Mouse (Mus musculus): ENCODE data around the gene Igf1. TPM values are rescaled to one million over a fixed set of nuclear protein-coding genes. Genes with fewer than 3 reads are reported as not detected.

Igf1 gene
- polyA plus RNA-seq, 1 experiment = 6.6 TPM

DNA sequence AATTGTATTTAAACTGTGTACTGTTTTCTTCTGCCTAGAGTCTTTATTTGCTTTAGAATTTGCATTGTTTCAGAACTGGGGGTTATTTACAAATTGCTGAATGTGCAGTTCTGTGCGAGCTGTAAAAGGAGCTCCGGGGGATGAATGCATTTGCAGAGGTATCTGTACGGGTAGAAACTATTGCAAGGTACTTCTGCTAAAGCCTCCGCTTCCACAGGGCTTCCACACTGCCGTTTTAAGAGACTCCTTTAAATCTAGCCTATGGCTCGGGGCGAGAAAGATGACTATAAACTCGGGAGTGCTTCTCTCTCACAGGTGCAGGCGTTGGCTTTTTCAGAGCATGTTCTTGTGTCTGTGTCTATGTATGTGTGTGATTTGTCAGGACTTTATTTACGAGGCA is 1.4 kb downstream of the Igf1 start:
- no peak for DNase-seq (ENCODE audit: low read depth, low spot score)
- 3% methylated on average over 10 of the region's 10 CpGs for WGBS

DNA sequence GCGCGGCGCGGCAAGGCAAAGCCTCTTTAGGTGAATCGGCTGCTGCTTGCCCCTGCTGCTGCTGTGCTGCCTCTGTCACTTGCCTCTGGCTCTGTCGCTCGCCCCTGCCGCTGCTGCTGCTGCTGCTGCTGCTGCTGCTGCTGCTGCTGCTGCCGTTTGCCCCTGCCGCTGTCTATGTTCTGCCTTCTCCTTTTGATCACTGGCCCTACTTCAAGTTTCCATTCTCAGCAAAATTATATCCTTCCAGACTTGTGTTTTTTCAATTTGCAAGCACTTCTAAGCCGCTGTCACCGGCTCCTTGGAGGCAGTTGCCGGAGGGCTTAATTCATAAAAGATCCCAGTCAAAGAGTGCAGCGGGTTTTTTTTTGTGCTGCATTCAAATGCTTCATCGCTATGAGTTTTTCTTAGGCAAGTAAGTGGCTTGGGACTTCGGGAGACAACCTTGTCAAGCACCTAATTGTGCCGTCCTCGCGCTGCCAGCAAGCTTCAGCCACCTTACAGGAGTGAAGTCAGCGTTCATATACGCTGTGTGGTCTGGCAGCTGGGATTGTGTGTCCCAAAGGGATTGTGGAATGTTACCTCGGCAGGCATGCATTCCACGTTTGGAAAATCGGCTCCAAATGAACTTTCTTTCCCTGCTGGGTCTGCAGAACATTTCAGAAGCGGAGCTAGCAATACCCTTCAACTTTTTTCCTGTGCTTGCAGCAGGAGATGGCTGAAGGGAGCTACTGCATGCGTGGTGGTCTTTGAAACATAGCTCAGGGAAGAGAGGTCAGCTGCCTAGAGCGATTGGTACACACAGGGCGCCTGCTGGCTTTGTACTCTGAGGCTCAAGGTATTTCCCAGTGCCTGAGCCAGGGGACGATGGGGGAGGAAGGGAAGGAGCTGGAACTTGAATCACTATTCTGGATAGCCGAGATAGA is 2.4 kb downstream of the Igf1 start:
- WGBS = 3% methylated on average over 30 of the region's 30 CpGs
- DNase-seq (ENCODE audit: low read depth, low spot score) = no peak

DNA sequence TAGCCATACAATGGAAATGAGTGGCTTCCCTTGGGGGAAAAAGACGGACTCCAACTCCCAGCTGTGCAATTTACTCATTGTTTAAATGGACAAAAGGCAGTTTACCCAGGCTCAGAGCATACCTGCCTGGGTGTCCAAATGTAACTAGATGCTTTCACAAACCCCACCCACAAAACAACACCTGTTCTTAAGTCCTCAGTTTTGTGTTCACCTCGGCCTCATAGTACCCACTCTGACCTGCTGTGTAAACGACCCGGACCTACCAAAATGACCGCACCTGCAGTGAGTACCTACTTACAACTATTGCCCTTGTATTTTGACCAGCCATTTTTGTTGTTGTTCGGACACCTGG is 3.0 kb downstream of the Igf1 start:
- WGBS = 48% methylated on average over 6 of the region's 6 CpGs
- no peak for DNase-seq (ENCODE audit: low read depth, low spot score)

DNA sequence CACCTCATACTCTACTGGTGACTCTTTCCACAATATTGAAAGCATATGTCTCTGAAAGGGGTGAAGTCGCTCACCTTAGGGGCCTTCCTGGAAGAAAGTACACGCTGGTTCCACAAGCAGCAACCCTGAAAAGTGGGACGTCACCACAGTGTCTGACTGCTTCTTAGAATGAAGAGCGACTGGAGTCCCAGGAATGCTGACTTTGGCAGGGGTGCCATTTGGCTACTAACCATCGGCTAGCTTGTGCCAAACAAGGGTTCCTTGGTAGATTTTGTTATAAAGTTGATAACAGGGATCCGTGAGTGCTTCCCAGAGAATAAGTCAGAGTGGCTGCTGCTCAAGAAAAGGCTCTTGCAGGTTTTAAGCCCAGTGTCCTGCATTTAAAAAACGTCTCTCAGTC is 4.8 kb downstream of the Igf1 start:
- 70% methylated on average over 7 of the region's 7 CpGs for WGBS

DNA sequence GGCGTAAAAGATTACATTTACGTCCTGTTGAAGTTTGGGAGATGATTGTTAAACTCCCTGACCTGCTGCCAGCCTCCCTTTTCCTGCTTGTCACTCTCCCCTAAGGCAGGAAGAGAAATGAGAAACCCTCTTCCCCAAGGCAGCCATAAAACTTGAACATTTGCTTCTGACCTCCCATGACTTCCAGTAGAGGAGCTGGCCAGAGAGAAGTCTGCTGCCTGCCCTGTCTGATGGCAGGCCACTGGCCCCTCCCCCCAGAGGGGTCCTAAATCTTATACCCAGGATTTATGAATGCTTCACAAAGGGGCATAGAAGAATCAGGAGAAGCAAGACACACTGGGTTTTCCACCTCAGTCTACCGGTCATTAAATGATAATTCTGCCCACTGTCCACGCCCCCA is 5.3 kb downstream of the Igf1 start:
- no peak for DNase-seq (ENCODE audit: low read depth, low spot score)
- WGBS = 65% methylated on average over 4 of the region's 4 CpGs

More for the DNA sequence above, 4.8 kb downstream of the Igf1 start:
- DNase-seq (ENCODE audit: low read depth, low spot score) = no peak

DNA sequence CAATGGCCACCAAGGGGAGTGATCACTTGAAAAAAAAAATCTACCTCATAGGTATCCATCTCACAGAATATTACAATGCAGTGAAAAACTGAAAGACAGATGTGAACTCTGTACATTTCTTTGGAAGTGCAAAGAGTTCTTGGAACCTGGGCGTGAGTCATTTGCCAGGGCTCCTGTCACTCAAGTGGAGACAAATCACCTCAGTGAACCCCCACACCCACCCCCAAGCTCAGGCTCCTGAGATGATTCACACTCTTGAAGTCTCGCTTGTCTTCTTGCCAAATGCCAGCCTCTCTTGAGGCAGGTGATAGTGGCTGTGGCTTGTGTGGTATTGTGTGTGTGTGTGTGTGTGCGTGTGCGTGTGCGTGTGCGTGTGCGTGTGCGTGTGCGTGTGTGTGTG is 7.6 kb downstream of the Igf1 start:
- WGBS = 92% methylated on average over 9 of the region's 9 CpGs
- no peak for DNase-seq (ENCODE audit: low read depth, low spot score)

DNA sequence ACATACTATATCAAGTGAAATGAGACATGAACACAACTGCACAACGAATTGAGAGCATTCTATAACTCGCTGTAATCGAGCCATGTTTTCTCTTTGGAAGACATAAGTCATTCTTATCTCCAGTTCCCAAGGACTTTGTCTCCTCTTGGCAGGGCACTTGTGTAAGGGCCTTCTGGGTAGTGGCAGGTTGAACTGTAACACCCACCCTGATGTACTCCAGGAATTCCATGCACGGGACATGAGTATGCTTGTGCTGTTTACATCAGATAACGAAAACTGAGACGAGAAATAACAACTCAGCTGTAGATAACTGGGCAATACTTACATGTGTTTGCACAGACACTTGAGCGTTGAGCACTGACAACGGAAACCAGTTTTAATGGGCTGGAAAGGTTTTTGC is 8.4 kb downstream of the Igf1 start:
- WGBS = 32% methylated on average over 8 of the region's 8 CpGs
- no peak for DNase-seq (ENCODE audit: low read depth, low spot score)

DNA sequence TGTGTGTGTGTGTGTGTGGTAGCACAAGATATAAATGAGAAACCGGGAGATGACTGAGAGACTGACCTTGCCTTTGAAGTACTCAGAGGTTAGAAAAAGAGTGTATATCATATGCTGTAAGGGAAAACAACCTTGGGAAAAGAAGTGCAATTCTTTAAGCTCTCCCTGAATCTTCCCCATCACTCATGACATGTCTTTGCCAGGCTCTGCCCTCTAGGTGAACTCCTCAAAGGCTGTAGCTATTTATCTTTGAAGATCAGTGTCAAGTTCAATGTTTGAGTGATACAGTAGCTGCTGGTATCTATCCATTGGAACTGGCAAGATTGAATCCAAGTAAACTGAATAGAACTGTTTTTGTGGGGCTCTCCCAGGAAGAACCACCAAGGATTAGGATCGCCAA is 9.2 kb downstream of the Igf1 start:
- 53% methylated on average over 2 of the region's 2 CpGs for WGBS
- DNase-seq (ENCODE audit: low read depth, low spot score) = no peak

DNA sequence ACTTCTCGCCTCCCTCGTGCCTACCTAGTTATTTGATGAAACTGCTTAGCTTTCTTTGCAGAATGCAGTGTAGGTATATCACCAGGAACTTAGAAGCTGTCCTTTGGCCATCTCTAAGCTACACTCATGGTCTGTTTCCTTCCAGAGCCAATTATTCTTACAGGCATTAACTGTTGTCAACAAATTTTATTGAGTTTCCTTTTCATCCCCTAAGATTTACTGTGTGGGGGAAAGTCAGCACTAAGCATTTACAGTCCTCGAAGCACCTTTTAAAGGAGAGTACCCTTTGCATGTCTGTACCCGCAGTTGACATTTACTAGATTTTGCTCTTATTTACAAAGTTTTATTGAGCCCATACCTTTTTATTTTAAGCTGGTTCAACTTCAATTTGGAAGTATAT is 9.6 kb downstream of the Igf1 start:
- DNase-seq (ENCODE audit: low read depth, low spot score) = no peak
- WGBS = 59% methylated on average over 4 of the region's 4 CpGs

DNA sequence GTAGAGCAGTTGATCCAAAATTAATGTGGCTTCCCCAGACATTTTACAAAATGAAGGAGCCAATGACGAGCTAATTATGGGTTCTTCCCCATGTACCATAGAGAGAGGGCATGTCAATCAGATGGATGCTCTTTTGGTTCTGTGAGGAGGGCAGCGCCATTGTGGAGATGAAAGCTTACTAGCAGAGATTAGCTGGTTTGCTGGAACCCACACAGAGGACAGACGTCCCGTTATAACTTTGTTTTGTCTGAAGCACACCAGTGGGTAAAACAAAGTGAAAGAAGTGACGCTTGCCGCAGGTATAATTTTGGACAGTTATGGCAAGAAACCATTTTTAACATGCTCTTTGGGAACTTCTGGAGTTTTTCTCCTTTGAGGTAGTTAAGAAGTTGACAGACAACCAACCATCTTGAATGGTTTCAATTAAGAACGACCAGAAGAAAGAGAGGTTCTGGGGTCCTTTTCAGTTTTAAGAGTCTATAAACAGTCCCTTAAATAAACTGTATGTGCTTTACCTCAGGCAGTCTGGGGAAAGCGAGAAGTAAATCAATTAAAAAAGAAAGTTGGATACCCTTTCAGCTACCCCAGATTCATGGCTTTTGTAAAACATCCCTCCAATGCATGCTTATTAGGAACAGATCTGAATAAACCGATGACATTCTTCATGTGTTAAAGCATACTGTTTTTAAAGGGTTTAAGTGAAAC is 10.4 kb downstream of the Igf1 start:
- 82% methylated on average over 9 of the region's 9 CpGs for WGBS
- no peak for DNase-seq (ENCODE audit: low read depth, low spot score)

DNA sequence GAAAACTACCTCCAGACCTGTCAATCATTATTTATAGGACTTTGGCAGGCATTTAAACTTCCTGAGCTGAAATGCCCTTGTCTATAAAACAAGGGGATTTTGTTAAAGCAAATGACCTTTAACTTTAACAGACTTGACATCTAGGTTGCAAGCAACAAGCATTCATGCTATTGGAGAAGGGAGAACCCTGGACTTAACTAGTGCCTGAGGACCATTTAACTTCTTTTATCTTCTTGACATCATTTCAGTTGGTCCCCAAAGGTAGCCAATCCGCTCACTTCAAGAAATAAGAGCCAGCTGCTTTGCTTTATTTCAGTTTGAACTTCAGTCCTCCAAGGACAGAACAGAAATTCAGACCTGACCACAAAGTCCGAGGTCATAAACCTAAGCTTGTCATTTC is 11.1 kb downstream of the Igf1 start:
- 73% methylated on average over 2 of the region's 2 CpGs for WGBS
- DNase-seq (ENCODE audit: low read depth, low spot score) = no peak

DNA sequence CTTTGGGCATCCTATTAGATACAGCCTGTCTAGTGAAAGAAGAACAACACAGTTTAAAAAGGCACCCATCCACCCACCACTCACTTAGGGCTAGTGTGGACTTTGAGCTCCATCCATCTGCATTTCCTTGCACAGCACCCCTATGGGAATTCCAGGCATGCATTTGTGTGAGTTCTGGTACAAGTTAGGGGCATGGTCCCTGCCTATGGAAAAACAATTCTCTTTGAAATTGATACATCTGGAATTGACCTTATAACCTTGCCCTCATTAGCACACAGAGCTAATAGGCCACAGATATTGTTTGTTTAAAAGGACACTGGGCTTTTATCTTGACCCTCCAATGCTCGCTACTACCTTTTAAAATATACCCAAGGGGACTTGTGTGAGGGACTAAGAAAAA is 11.6 kb downstream of the Igf1 start:
- DNase-seq (ENCODE audit: low read depth, low spot score) = no peak
- 77% methylated on average over 1 of the region's 1 CpGs for WGBS

DNA sequence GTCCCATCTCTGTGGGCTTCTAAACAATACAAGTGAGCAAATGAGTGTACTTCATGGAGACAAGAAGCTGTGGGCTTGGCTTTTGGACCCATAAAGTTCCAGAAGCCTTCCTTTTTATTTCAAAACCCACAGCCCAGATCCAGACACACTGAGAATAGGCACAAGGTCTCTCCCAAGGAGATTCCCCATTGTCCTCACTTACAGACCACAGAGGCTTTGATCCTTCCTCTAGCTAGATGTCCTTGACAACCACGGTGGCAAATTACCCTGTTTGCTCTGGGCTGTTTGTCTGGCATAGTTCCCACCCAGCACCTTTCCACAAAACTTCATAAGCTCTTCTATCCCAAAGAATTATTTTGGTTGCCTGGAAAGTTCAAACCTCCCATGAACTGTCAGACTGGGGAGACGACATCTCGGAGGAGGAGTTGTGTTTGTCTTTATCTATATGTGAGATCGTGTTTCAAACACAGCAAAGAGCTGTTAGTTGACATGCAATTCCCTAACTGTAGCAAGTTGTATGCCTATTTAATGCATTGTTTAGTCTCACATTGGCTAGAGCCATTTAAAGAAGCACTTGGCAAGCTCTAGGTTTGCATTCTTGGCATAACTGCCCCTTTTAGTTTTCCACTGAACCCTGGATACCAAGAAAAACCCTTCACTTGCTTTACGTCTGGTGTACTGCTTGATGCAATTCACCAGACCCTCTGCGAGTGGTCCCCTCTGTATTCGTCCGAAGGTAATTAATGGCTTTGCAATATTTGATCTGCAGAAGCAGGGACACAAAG is 14.0 kb downstream of the Igf1 start:
- 43% methylated on average over 8 of the region's 8 CpGs for WGBS

DNA sequence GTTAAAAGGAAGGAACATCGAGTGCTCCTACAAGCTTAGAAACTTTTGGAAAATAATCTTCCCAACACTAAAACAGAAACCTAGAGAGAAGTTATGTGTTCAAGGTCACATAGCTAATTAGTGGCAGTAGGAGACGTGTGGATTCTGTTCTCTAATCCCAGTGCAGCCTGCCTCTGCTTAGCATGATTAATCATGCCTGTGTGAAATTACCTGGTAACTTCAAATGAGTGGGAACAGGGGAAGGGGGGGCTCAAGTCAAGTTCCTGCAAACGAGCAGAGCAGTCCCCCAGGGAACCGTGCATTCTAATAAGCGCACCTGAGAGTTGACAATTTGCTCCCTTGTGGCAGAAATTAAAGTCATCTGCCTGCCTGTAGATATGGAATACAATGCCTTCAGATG is 14.8 kb downstream of the Igf1 start:
- no peak for DNase-seq (ENCODE audit: low read depth, low spot score)
- WGBS = 65% methylated on average over 5 of the region's 5 CpGs

More for the DNA sequence above, 14.0 kb downstream of the Igf1 start:
- no peak for DNase-seq (ENCODE audit: low read depth, low spot score)

DNA sequence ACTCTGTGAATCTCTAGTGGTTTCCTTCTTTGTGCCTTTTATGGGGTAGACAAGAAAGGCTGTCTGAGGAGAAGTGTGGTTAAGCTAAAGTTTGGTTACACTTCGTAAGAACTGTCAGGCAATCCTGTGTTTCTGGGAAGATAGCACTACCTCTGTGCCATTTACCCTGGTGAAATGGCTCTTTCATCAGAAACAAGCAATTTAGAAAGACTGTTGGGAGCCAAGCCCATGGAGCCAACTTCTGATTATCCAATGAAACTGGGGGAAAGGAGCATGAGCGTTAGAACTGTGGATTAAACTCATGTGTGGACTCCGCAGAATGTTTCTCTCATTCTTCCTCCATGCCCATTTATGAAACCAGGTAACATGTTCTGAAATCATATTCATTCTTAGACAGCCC is 15.5 kb downstream of the Igf1 start:
- 94% methylated on average over 3 of the region's 3 CpGs for WGBS

DNA sequence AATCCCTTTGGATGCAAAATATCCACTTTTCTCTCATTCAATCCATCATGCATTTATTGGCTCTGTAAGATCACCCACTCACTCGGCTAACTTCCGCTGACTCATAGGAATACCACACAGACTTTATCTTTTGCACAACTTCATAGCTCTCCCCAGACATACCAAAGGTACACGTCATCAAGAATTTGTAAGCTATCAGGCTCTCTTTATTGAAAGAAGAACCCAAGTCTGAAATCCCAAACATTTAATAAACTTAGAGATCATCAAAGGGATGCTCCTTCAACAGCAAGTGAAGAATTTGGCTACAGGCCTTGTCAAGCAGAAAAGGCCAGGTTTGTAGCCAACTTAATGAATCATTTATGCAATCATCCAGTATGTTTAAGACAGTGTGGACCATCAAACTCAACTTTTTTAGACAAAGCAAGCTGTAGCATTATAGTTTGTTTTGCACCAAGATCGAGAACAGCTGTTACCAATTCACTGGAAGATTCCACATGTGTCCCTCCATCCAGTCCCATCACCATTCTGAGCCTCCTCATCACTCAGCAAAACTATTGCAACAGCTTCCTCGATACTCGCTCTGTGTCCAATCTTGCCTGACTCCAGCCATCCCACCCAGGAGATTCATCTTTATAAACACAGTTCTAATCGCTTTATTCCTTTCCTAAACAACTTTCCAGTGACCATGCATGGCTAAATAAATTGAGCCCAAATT is 22.2 kb downstream of the Igf1 start:
- WGBS = 72% methylated on average over 7 of the region's 7 CpGs
- DNase-seq (ENCODE audit: low read depth, low spot score) = no peak

More for the DNA sequence above, 15.5 kb downstream of the Igf1 start:
- no peak for DNase-seq (ENCODE audit: low read depth, low spot score)

DNA sequence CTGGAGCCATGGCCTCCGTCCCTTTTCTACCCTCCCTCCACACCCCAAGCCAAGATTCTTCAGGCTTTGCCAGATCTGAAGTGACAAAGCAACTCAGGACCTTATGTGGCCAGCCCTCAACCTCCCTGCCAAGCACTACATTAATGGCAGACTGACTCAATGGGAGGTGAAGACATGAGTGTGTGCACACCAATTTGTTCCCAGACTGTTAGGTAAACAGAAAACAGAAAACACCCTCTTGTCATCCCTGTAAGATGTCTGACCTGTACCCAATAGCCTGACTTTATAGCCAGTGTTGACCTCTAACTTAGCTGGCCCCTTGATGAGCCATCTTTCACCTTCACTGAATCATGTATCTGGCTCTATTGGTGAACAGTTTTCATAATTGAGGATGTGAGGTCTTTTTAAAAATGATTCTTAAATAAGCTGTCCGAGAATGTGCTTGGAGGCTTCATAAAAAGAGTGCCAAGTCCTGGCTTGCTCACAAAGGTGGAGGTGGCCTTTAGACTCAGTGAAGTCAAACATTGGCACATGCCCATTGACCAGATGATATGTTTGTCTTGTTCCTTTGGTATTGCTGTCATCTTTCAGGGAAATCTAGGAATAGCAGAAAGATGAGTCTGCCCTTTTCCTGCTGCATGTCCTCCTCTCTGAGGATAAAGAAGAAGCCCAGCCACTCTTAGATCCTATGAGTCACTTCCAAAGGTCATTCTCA is 27.4 kb downstream of the Igf1 start:
- 65% methylated on average over 2 of the region's 2 CpGs for WGBS
- DNase-seq (ENCODE audit: low read depth, low spot score) = no peak

DNA sequence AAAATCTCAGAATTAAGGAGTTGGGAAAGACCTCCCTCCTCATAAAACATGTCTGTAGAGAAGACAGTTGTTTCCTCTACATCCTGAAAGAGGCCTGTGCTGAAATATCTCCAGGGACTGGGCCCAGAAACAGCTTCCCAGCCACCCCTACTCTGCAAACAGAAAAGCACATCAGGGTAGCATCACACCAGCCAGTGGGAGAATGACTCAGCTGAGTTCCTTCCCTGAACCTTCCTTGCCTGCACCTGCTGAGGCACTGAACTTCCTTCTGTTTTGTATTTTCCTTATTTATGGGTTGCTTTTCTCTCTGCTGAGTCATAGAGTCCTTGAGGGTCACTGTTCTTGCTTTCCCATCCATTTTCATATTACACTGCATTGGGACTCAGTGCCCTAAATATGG is 31.8 kb downstream of the Igf1 start:
- no peak for DNase-seq (ENCODE audit: low read depth, low spot score)

DNA sequence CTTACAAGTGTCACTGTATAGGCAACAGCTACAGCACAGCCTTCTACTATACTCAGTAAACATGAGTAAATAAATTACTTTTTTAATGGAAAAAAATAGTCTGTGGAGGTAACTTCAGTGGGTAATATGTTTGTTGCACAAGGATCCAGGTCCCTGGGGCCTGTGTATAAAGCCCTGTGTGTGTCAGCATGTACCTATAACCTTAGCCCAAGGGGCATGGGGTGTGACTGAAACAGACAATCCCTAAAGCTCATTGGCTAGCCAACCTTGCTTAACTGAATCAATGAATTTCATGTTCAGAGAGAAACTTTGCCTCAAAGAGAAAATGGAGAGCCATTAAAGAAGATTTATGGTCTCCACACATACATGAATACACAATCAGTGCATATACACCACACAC is 34.2 kb downstream of the Igf1 start:
- DNase-seq (ENCODE audit: low read depth, low spot score) = no peak
